Mouse (Mus musculus) C2C12 (cell line): ENCODE data around the gene Wscd1. TPM values are rescaled to one million over a fixed set of nuclear protein-coding genes. Genes with fewer than 3 reads are reported as not detected.

ENCODE experiments used
- H3K27me3 ChIP-seq: one replicate; pipeline ENCODE4 v1.6.1; 2011; ENCODE audit not compliant: control insufficient read depth, insufficient read depth, insufficient read length
- H3K36me3 ChIP-seq: one replicate; pipeline ENCODE4 v1.6.1; 2011; ENCODE audit not compliant: control insufficient read depth, insufficient read depth
- H3K4me3 ChIP-seq: one replicate; pipeline ENCODE4 v1.5.1; 2011; ENCODE audit warnings: mild to moderate bottlenecking, control low read depth; ENCODE audit not compliant: poor library complexity, insufficient read depth, severe bottlenecking
- H3K79me2 ChIP-seq: one replicate; pipeline ENCODE4 v1.6.1; 2011; ENCODE audit not compliant: control insufficient read depth, insufficient read depth
- H3K79me3 ChIP-seq: one replicate; pipeline ENCODE4 v1.6.1; 2011; ENCODE audit warnings: low read depth, control low read depth
- H3ac ChIP-seq: one replicate; pipeline ENCODE3; 2011; ENCODE audit warnings: low read depth; ENCODE audit not compliant: control insufficient read depth, insufficient read length
- CEBPB ChIP-seq: IDR thresholded peaks from one replicate; pipeline ENCODE4 v1.6.1; 2011; ENCODE audit warnings: low read depth, mild to moderate bottlenecking, control low read depth, moderate library complexity
- CTCF ChIP-seq: IDR thresholded peaks from one replicate; pipeline ENCODE4 v1.5.1; 2011; ENCODE audit not compliant: control insufficient read depth, insufficient read depth, insufficient read length
- FOSL1 ChIP-seq: IDR thresholded peaks from one replicate; pipeline ENCODE4 v1.8.0; 2011; ENCODE audit warnings: mild to moderate bottlenecking, low read length; ENCODE audit not compliant: poor library complexity, insufficient read depth, severe bottlenecking
- MAX ChIP-seq: IDR thresholded peaks from one replicate; pipeline ENCODE4 v1.6.1; 2011; ENCODE audit warnings: mild to moderate bottlenecking, control low read depth
- MYOD1 ChIP-seq: IDR thresholded peaks from one replicate; pipeline ENCODE4 v1.6.1; 2011; ENCODE audit warnings: low read depth; ENCODE audit not compliant: control insufficient read depth, insufficient read length
- MYOG ChIP-seq: IDR thresholded peaks from one replicate; pipeline ENCODE4 v1.6.1; 2011; ENCODE audit not compliant: control insufficient read depth, insufficient read length; ENCODE audit errors: extremely low read depth
- USF1 ChIP-seq: IDR thresholded peaks from one replicate; pipeline ENCODE4 v1.6.1; 2011; ENCODE audit warnings: low read depth, mild to moderate bottlenecking, control low read depth, moderate library complexity
- polyA plus RNA-seq: library from polyadenylated mRNA; unstranded; fragments of >200 nt; fragmentation: generic; extraction: Trizol; gene quantifications from one replicate; pipeline ENCODE4 v1.2.1, GENCODE M21; 2012; ENCODE audit warnings: missing spikeins

Wscd1 gene
- polyA plus RNA-seq, 1 experiment, result not detected

DNA sequence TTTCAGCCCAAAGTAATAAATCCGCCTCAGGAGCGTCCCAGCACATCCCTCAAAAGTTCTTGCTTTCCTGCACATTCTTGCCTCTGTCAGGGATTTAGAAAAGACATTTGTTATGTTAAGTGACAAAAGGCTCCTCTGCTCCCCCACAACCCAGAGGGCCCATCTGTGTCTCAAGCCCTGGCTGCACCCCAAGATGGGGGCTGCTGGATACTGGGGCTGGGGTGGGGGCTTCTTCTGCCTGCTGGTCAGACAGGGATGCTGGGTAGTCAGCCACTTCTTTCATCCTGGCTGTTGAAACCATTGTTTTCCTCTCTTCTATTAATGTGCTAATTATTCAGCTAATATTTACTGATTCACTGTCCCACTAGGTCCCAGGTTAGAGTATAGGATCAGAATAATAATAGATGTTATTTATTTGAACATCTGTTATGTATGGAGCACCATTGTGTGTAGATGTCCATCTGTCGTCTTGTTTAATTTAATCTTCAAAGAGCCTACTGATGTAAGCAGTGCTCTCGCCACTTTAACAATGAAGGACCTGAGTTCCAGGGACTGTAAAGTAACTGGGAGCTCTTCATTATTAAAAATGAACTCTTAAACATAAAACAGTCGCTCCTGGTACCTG lies 14.0 kb downstream of the Wscd1 start:
- H3K36me3 ChIP-seq, result no peaks in the 10 kb centered on the region
- no peak overlapping the region for H3K4me3 ChIP-seq
- no peak for TF ChIP-seq USF1
- TF ChIP-seq MYOG, result no peak
- TF ChIP-seq CTCF, result no peak
- no peak for TF ChIP-seq MYOD1
- TF ChIP-seq FOSL1, result no peak
- no peak for TF ChIP-seq MAX
- no peak for TF ChIP-seq CEBPB
- no peak overlapping the region for H3ac ChIP-seq
- no peaks in the 10 kb centered on the region for H3K79me2 ChIP-seq
- peaks cover 4% of the 10 kb centered on the region for H3K27me3 ChIP-seq
- no peaks in the 10 kb centered on the region for H3K79me3 ChIP-seq

DNA sequence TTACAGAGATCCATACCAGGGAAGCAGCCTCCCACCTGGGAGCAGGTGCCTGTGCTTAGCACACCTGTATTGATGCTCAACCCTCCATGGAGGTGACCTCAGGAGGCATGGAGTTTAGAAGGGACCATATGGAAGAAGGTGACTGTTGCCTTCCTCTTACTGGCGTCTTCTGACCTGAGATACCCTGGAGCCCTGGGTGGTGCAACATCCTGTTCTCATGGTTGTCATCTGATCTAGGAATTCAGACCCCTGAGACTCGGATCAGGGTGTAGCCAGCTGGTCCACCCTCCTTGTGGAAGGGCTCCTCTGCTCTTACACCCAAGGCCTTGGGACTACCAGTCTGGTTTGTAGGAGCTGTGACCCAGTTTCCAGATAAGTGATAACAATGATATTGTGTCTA lies 15.0 kb downstream of the Wscd1 start:
- Histone ChIP-seq H3K79me2 (no peaks in the 10 kb centered on the region), H3K36me3 (no peaks in the 10 kb centered on the region), H3K79me3 (no peaks in the 10 kb centered on the region), H3K4me3 (no peak overlapping the region), H3K27me3 (peaks cover 4% of the 10 kb centered on the region), H3ac (no peak overlapping the region)
- TF ChIP-seq MAX (no peak), CTCF (no peak), CEBPB (no peak), USF1 (no peak), FOSL1 (no peak), MYOD1 (no peak)

DNA sequence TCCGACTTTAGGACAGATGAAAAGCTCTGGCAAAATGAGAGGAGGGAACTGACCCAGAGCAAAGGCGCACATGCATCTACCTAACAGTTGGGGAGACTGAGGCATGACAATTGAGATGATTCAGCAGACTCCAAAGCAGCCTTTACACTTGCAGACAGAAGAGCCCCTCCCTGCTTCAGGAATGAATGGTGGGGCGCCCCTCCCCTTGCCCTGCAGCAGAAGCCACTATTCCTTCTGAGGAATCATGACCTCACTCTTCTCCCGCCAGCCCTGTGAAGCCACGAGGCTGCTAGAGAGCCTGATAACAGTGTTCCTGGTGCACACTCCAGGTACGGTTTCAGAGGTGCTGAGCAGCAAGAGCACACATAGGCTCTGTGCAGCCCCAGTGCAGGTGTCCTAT lies 15.6 kb downstream of the Wscd1 start:
- no peak overlapping the region for H3K4me3 ChIP-seq
- peaks cover 4% of the 10 kb centered on the region for H3K27me3 ChIP-seq
- H3K36me3 ChIP-seq, result no peaks in the 10 kb centered on the region
- no peaks in the 10 kb centered on the region for H3K79me2 ChIP-seq
- H3K79me3 ChIP-seq, result no peaks in the 10 kb centered on the region
- no peak overlapping the region for H3ac ChIP-seq
- TF ChIP-seq MAX (no peak), CTCF (no peak), MYOD1 (no peak), FOSL1 (no peak), USF1 (no peak)

DNA sequence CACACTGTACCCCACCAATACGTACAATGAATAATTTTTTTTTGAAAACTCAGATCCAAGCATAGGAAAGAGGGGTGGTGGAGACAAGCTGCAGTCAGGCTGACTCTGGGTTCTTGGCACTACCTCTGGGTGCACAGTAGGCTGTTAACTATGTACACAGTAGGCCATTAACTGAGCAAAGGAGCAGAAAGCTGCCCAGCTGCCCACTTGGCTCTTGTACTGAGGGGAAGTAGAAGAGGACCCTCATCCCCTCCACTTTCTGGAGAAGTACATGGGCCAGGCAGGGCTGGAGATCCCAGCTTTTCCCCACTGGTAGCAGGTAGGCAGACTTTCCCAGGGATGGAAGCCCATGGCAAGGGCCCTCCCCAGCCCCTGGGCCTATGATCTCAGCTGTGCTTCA lies 16.7 kb downstream of the Wscd1 start:
- Histone ChIP-seq H3K27me3 (peaks cover 4% of the 10 kb centered on the region), H3K36me3 (no peaks in the 10 kb centered on the region)
- no peak for TF ChIP-seq MYOD1
- no peak for TF ChIP-seq MYOG
- no peak for TF ChIP-seq USF1
- TF ChIP-seq FOSL1, result no peak
- no peak for TF ChIP-seq CEBPB
- no peak for TF ChIP-seq MAX
- no peak for TF ChIP-seq CTCF

DNA sequence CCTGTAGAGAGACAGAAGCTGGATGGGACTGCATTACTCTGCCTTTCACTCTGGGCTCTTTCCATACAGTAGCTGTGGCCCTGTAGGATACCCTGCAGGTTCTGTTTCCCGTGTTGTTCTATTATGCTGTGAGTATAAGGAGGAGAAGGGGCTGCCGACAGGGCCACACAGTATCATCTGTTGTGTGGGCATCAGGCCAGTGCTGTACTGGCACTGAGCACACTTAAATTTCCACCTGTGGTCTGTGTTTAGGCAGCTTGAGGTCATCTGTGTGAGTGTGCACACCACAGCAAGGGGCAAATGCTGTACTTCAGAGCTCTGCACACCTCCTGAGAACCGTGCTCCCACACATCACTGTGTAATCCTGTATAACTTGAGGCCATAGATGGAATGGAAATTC lies 18.0 kb downstream of the Wscd1 start:
- H3K36me3 ChIP-seq, result no peaks in the 10 kb centered on the region
- no peak overlapping the region for H3K4me3 ChIP-seq
- H3ac ChIP-seq, result no peak overlapping the region
- H3K79me3 ChIP-seq, result no peaks in the 10 kb centered on the region
- TF ChIP-seq FOSL1, result no peak
- TF ChIP-seq MYOD1, result no peak
- H3K79me2 ChIP-seq, result no peaks in the 10 kb centered on the region
- H3K27me3 ChIP-seq, result peaks cover 4% of the 10 kb centered on the region

More for the DNA sequence above, 16.7 kb downstream of the Wscd1 start:
- no peak overlapping the region for H3K4me3 ChIP-seq
- H3K79me3 ChIP-seq, result no peaks in the 10 kb centered on the region
- no peak overlapping the region for H3ac ChIP-seq
- H3K79me2 ChIP-seq, result no peaks in the 10 kb centered on the region

DNA sequence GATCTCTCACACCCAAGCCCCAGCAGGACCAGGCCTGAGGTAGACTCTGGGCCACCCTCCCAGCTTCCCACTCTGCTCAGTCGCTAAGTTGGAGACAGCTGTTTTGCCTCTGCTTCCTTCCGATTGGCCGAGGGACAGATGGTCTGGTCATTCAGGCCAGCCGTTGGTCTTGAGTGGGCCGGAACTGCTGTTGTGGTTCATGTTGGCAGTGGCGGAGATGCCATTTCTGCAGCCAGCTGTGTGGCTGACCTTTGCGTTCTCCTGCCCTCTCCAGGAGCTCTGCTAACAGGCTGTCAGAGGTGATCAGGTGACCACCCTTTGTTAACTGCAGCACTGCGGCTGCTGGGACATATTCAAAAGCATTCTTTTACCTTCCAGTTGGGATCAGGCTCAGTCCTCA lies 20.0 kb downstream of the Wscd1 start:
- no peak overlapping the region for H3K4me3 ChIP-seq
- no peak overlapping the region for H3ac ChIP-seq
- H3K79me3 ChIP-seq, result no peaks in the 10 kb centered on the region
- H3K36me3 ChIP-seq, result no peaks in the 10 kb centered on the region
- TF ChIP-seq CTCF (no peak), USF1 (no peak), MYOD1 (no peak), MAX (no peak), FOSL1 (no peak)
- peaks cover 4% of the 10 kb centered on the region for H3K27me3 ChIP-seq
- no peaks in the 10 kb centered on the region for H3K79me2 ChIP-seq
